Mouse (Mus musculus) urinary bladder, postnatal 10 days (tissue): ENCODE measurements around the gene Malsu1.

ENCODE experiments used
- DNase-seq: peaks from one replicate; pipeline ENCODE4 v3.0.0; 2022; ENCODE audit warnings: low spot score

Malsu1 gene

GRCm38 (mm10) chr6:49073304-49074116 lies at the start of gene Malsu1:
Gene Malsu1, plus strand, starts transcription at chr6:49073795.
- peak; percentile 82 for DNase-seq

- DNase-seq: no peak
These were observed 48.3 kb upstream of the Malsu1 start for GRCm38 (mm10) chr6:49025290-49025689.

- DNase-seq: no peak
These were observed 47.1 kb upstream of the Malsu1 start for GRCm38 (mm10) chr6:49026496-49026895.

GRCm38 (mm10) chr6:49028019-49028418 lies 45.6 kb upstream of the Malsu1 start:
- no peak for DNase-seq

- DNase-seq: no peak
These were observed 44.9 kb upstream of the Malsu1 start for GRCm38 (mm10) chr6:49028708-49029107.

GRCm38 (mm10) chr6:49031230-49031629 lies 42.4 kb upstream of the Malsu1 start:
- no peak for DNase-seq

GRCm38 (mm10) chr6:49032783-49033182 lies 40.8 kb upstream of the Malsu1 start:
- DNase-seq: no peak

GRCm38 (mm10) chr6:49036275-49037267 lies 37.0 kb upstream of the Malsu1 start, which contains the start of gene Gpnmb:
Gene Gpnmb, plus strand, starts transcription at chr6:49036546.
- no peak for DNase-seq

GRCm38 (mm10) chr6:49037268-49037662 lies 36.3 kb upstream of the Malsu1 start:
- no peak for DNase-seq

GRCm38 (mm10) chr6:49039470-49040180 lies 34.0 kb upstream of the Malsu1 start:
- no peak for DNase-seq

- no peak for DNase-seq
These were observed 27.1 kb upstream of the Malsu1 start for GRCm38 (mm10) chr6:49046502-49046901.

GRCm38 (mm10) chr6:49046976-49047375 lies 26.6 kb upstream of the Malsu1 start:
- no peak for DNase-seq

- no peak for DNase-seq
These were observed 25.7 kb upstream of the Malsu1 start for GRCm38 (mm10) chr6:49047848-49048247.

- no peak for DNase-seq
These were observed 25.2 kb upstream of the Malsu1 start for GRCm38 (mm10) chr6:49048395-49048794.

GRCm38 (mm10) chr6:49050677-49051410 lies 22.8 kb upstream of the Malsu1 start:
- DNase-seq: no peak

- DNase-seq: no peak
These were observed 21.4 kb upstream of the Malsu1 start for GRCm38 (mm10) chr6:49052191-49052590.

- no peak for DNase-seq
These were observed 18.3 kb upstream of the Malsu1 start for GRCm38 (mm10) chr6:49055256-49055733.

GRCm38 (mm10) chr6:49056009-49056408 lies 17.6 kb upstream of the Malsu1 start:
- DNase-seq: no peak

GRCm38 (mm10) chr6:49057053-49058021 lies 16.3 kb upstream of the Malsu1 start:
- DNase-seq: no peak

GRCm38 (mm10) chr6:49068361-49068760 lies 5.2 kb upstream of the Malsu1 start:
- DNase-seq: no peak
